Mouse (Mus musculus): ENCODE measurements at regions not wholly inside any gene's neighbourhood (a gene's known extent, or its start where the extent isn't known, plus 50 kb on each side); places are given as distances from the start of the nearest gene placed in this dataset.

DNA sequence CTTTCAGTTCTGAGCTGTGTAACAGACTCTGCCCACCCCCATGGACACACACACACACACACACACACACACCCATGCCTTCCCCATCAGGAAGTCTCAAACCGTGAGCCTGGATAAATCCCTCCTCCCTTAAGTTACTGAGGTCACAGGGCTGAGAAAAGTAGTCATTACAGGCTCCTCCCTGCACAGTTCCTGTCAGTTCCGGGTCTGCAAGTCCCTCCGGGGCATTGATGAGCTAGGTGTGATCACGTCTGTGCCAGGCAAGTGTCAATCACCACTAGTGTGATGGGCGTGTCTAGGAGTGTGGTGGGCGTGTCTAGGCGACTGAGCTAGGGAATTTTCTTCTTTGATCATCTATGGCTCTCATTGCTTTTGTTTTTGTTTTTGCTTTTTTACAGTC, 189.6 kb upstream of the Rpl38 start:
- no peak for TF ChIP-seq CTCF (IDR thresholded peaks at IDR 0.05; ENCODE audit: low read depth, low read length)
- TF ChIP-seq POLR2AphosphoS5 (IDR thresholded peaks at IDR 0.05; ENCODE audit: insufficient replicate concordance, low read depth, low read length), result no peak
- TF ChIP-seq TAL1 (conservative IDR thresholded peaks at IDR 0.05; ENCODE audit: low read depth, low read length), result no peak
- no peak for TF ChIP-seq GATA1 (IDR thresholded peaks at IDR 0.05; ENCODE audit: borderline replicate concordance, low read length)
- TF ChIP-seq GATA2 (IDR thresholded peaks at IDR 0.05; ENCODE audit: borderline replicate concordance, low read depth, low read length), result no peak

Measured in G1E (cell line).